Mouse (Mus musculus) liver, postnatal 0 days (tissue): ENCODE results near the gene Spib. TPM values are rescaled to one million over a fixed set of nuclear protein-coding genes. Genes with fewer than 3 reads are reported as not detected.
A peak's percentile ranks its signal among the peaks of the same experiment; 100 is the strongest.

ENCODE experiments used
- ATAC-seq: fragments of 200-750 bp; cut with Nextera tagmentation; 2 replicates; pipeline ENCODE4 v1.8.0; 2017; ENCODE audit warnings: mild to moderate bottlenecking, moderate library complexity
- DNase-seq: peaks from one replicate; pipeline ENCODE4 v3.0.0-alpha.2; 2016
- H3K27ac ChIP-seq: fragments of 300-500 bp; sonication (generic); 2 replicates; pipeline ENCODE4 v1.5.1; 2014; ENCODE audit warnings: antibody characterized with exemption, moderate library complexity, mild to moderate bottlenecking, low read depth
- H3K27me3 ChIP-seq: fragments of 300-500 bp; sonication (generic); 2 replicates; pipeline ENCODE4 v1.6.1; 2014; ENCODE audit warnings: low read length, control low read depth, mixed read lengths; ENCODE audit not compliant: insufficient read depth
- H3K36me3 ChIP-seq: fragments of 300-500 bp; sonication (generic); replicated peaks from 2 replicates; pipeline ENCODE4 v1.6.1; 2014; ENCODE audit warnings: mild to moderate bottlenecking, control low read depth, low read length, moderate library complexity, mixed read lengths; ENCODE audit not compliant: insufficient read depth
- H3K4me1 ChIP-seq: fragments of 300-500 bp; sonication (generic); 2 replicates; pipeline ENCODE4 v1.6.1; 2014; ENCODE audit warnings: antibody characterized with exemption, mild to moderate bottlenecking, control low read depth; ENCODE audit not compliant: insufficient read depth
- H3K4me2 ChIP-seq: fragments of 300-500 bp; sonication (generic); 2 replicates; pipeline ENCODE4 v1.6.1; 2014; ENCODE audit warnings: low read depth, mild to moderate bottlenecking, low read length, moderate library complexity, mixed read lengths
- H3K4me3 ChIP-seq: fragments of 300-500 bp; sonication (generic); 2 replicates; pipeline ENCODE4 v1.5.1; 2014; ENCODE audit warnings: low read depth, low read length
- H3K9ac ChIP-seq: fragments of 300-500 bp; sonication (generic); replicated peaks from 2 replicates; pipeline ENCODE4 v1.6.1; 2014; ENCODE audit warnings: mild to moderate bottlenecking, moderate library complexity
- H3K9me3 ChIP-seq: fragments of 300-500 bp; sonication (generic); 2 replicates; pipeline ENCODE4 v1.6.1; 2016; ENCODE audit warnings: mild to moderate bottlenecking, control low read depth, low read length, mixed read lengths
- CTCF ChIP-seq: sonication (generic); IDR thresholded peaks from 2 replicates; pipeline ENCODE4 v1.5.1; 2016; ENCODE audit warnings: antibody characterized with exemption, low read depth
- EP300 ChIP-seq: IDR thresholded peaks from 2 replicates; pipeline ENCODE4 v1.6.1; 2016; ENCODE audit warnings: antibody characterized with exemption, low read depth, mild to moderate bottlenecking
- WGBS: fragments of 180-500 bp; shearing (Covaris S2); extraction: QIAGEN DNeasy Blood & Tissue Kit; methylation state at CpG from one replicate; pipeline ENCODE4 v1.1.7; 2014; ENCODE audit not compliant: insufficient replicate concordance; 5-methylcytosine and 5-hydroxymethylcytosine counted together
- polyA plus RNA-seq: library from polyadenylated mRNA; unstranded; fragments of >200 nt; fragmentation: Nextera tagmentation; extraction: Ambion mirVana; gene quantifications from 2 replicates; pipeline ENCODE4 v1.2.1, GENCODE M21; 2015

Spib gene
- polyA plus RNA-seq, 1 experiment from 2014 or later: 9.5 TPM

DNA sequence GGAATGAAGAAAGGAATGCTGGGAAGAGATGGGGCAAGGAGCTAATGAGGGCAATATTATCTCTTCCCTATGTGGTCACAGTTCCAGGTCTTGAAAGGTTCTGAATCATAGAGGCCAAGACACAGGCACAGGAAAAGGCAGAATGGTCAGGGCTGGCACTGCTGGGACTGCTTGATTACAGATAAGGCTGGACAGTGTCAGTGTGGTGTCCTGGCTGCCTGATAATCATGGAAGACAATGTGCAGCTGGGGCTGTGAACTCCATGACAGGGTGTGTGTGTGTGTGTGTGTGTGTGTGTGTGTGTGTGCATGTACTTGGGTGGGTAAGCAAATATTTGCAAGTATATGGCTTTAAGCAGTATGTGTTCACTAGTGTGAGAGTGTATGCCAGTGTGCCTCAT lies 24.4 kb downstream of the Spib start:
- Histone ChIP-seq H3K27me3 (0 out of 2 replicates have a peak, but pooled peaks cover 14% of the 10 kb centered on the region), H3K27ac (no peak overlapping the region), H3K9ac (no peak overlapping the region), H3K36me3 (no peaks in the 10 kb centered on the region), H3K4me2 (no peak overlapping the region), H3K4me3 (no peak overlapping the region), H3K9me3 (no peaks in the 10 kb centered on the region), H3K4me1 (no peaks in the 10 kb centered on the region)
- TF ChIP-seq EP300 (no peak), CTCF (no peak)
- no peak for DNase-seq
- ATAC-seq: no peak

DNA sequence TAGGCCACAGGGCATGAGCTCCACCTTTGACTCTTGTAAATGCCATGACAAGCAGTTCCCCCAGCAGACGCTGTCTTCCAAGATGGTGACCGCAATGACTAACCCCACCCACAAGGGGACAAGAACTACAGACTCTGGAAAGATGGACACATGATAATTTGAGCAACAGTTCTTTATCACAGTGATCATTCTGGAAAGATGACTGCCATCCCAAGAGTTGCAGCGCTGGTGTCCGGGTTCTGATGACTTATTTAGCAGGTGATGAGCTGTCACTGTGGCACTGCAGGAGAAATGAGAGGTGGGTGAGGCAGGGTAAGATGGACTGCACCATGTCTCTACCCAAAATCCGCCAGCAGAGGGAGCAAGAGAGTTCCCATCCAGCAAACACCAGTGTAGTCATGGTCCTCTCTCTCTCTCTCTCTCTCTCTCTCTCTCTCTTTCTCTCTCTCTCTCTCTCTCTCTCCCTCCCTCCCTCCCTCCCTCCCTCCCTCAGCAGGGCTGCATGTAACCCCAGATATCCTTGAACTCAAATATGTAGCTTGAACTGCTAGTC lies 30.2 kb downstream of the Spib start:
- H3K36me3 ChIP-seq: no peaks in the 10 kb centered on the region
- no peak overlapping the region for H3K4me2 ChIP-seq
- ATAC-seq (no peak), DNase-seq (peak; percentile 82)
- no peaks in the 10 kb centered on the region for H3K9me3 ChIP-seq
- 27% methylated on average over 5 of the region's 5 CpGs for WGBS
- peaks cover 11% of the 10 kb centered on the region for H3K4me1 ChIP-seq
- TF ChIP-seq EP300: no peak
- TF ChIP-seq CTCF: peak; percentile 83
- no peak overlapping the region for H3K4me3 ChIP-seq
- H3K27me3 ChIP-seq: no peaks in the 10 kb centered on the region
- no peak overlapping the region for H3K27ac ChIP-seq
- H3K9ac ChIP-seq: no peak overlapping the region

DNA sequence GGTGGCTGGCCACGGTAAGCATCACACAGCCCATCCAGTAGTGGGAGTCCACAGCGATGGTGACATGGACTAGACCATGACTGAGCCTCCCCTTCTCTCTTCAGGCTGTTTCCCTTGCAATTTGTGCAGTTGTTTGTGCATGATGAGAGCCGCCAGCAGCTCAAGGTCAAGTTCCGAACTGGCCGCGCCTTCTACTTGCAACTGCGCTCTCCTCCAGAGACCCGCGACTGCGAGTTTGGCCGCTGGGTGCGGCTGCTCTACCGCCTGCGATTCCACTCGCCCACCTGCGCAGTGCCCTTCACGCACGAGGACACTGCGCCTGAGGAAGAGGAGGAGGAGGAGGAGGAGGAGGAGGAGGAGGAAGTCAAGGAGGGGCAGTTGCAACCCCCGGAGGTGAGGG lies 31.8 kb downstream of the Spib start:
- ATAC-seq (no peak), DNase-seq (peak; percentile 13)
- H3K9me3 ChIP-seq: no peaks in the 10 kb centered on the region
- peaks cover 21% of the 10 kb centered on the region for H3K4me1 ChIP-seq
- TF ChIP-seq EP300 (no peak), CTCF (no peak)
- H3K27ac ChIP-seq: no peak overlapping the region
- no peak overlapping the region for H3K4me3 ChIP-seq
- WGBS: 60% methylated on average over 20 of the region's 20 CpGs
- H3K36me3 ChIP-seq: no peaks in the 10 kb centered on the region
- H3K9ac ChIP-seq: no peak overlapping the region
- no peak overlapping the region for H3K4me2 ChIP-seq
- H3K27me3 ChIP-seq: no peaks in the 10 kb centered on the region

DNA sequence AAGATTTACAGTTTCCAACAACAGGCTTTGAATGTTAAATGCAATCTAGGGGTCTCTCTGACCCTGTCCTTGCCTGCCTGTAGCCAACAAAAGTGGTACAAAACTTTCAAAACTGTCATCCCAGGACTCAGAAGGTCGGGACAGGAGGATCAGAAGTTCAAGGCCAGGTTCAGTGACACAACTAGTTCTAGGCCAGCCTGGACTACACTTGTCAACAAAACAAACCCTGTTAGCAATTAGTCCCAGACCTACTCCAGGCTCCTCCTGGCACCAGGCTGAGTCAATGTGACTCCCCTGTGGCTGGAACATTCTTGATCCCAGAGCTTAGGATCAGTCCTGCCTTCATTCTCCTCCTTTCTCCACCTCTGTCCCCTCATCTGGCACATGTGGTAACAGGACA lies 32.9 kb downstream of the Spib start:
- H3K4me2 ChIP-seq: no peak overlapping the region
- no peak overlapping the region for H3K4me3 ChIP-seq
- peaks cover 24% of the 10 kb centered on the region for H3K4me1 ChIP-seq
- no peaks in the 10 kb centered on the region for H3K36me3 ChIP-seq
- WGBS: 33% methylated on average over 1 of the region's 1 CpGs
- DNase-seq: no peak
- H3K9ac ChIP-seq: no peak overlapping the region
- H3K27me3 ChIP-seq: no peaks in the 10 kb centered on the region
- no peak for TF ChIP-seq CTCF
- no peak for TF ChIP-seq EP300
- 0 out of 2 replicates have a peak overlapping the region, but pooled peaks have one; percentile 11 for H3K27ac ChIP-seq
- H3K9me3 ChIP-seq: no peaks in the 10 kb centered on the region
- ATAC-seq: no peak

DNA sequence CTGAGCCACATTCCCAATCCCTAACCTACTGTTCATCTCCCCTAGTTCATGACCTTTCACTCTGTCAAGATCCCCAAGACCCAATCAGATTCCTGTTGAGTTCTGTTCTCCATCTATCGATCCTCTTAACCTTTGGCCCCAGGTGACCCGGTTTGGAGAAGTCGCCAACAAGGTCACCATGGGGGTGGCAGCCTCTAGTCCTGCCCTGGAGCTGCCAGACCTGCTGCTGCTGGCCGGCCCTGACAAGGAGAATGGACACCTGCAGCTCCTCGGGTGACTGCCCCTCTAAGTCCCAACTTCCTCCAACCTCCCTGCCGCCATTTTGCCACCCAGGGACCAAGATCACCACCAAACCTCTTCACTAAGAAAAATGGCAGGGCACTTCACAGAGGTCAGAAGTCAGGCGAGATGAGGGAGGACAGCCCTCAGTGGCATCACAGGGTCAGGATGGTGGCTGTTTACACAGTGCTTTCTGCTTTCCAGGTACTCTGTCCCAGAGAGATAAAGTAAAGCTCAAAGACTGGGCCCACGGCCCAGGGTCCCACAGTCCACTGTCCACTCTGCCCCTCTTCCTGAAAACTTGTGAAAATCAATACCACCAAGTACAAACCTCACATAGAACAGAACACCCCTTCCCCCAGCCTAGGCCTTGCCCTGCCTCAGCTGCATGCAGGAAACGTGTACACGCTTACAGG lies 34.4 kb downstream of the Spib start:
- no peak overlapping the region for H3K9ac ChIP-seq
- ATAC-seq: no peak
- peak overlapping the region; percentile 95 for H3K27ac ChIP-seq
- H3K4me1 ChIP-seq: peaks cover 24% of the 10 kb centered on the region
- WGBS: 68% methylated on average over 10 of the region's 10 CpGs
- no peak for TF ChIP-seq CTCF
- TF ChIP-seq EP300: no peak
- peak; percentile 51 for DNase-seq
- no peaks in the 10 kb centered on the region for H3K9me3 ChIP-seq
- H3K27me3 ChIP-seq: no peaks in the 10 kb centered on the region
- peaks cover 4% of the 10 kb centered on the region for H3K36me3 ChIP-seq
- H3K4me2 ChIP-seq: peak overlapping the region; percentile 81
- H3K4me3 ChIP-seq: peak overlapping the region; percentile 60; the same call in 1 of the 2 replicates

DNA sequence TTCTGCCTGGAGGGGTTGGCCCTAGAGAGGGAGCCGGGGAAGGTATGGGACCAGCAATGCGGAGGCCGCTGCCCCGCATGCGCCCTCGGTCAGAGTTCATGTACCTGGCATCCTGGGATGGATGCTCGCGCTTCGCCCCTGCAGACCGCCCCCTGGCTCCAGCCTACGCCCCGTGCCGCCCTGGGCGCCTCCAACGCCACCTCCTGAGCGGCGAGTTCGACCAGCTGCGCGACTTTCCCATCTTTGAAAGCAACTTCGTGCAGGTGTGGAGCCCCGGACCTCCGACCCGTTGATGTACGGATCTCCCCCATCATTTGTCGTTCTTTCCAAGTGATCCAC lies 35.1 kb downstream of the Spib start:
- ATAC-seq (peak; percentile 56), DNase-seq (no peak)
- 1% methylated on average over 24 of the region's 26 CpGs for WGBS
- Histone ChIP-seq H3K4me1 (peaks cover 24% of the 10 kb centered on the region), H3K36me3 (peaks cover 12% of the 10 kb centered on the region), H3K9me3 (no peaks in the 10 kb centered on the region), H3K9ac (peak overlapping the region; percentile 70), H3K4me3 (peak overlapping the region; percentile 60), H3K4me2 (peak overlapping the region; percentile 81), H3K27ac (peak overlapping the region; percentile 95), H3K27me3 (no peaks in the 10 kb centered on the region)
- TF ChIP-seq EP300: no peak
- peak; percentile 46 for TF ChIP-seq CTCF
